Mouse (Mus musculus) heart, embryonic 16.5 days (tissue): ENCODE measurements at regions not wholly inside any gene's neighbourhood (a gene's known extent, or its start where the extent isn't known, plus 50 kb on each side); places are given as distances from the start of the nearest gene placed in this dataset.

Experiments used
- ATAC-seq: fragments of 200-750 bp; cut with Nextera tagmentation; replicated peaks from 2 replicates; pipeline ENCODE4 v1.8.0; 2017; ENCODE audit warnings: moderate number of reproducible peaks; ENCODE audit not compliant: insufficient read depth, low FRiP score; ENCODE audit errors: extremely low read depth
- H3K27ac ChIP-seq: fragments of 300-500 bp; sonication (generic); 2 replicates; pipeline ENCODE4 v1.5.1; 2014; ENCODE audit warnings: mild to moderate bottlenecking, low read length, control low read depth, moderate library complexity
- H3K27me3 ChIP-seq: fragments of 300-500 bp; sonication (generic); 2 replicates; pipeline ENCODE4 v1.6.1; 2014; ENCODE audit warnings: low read length, mixed read lengths; ENCODE audit not compliant: control insufficient read depth, insufficient read depth
- H3K36me3 ChIP-seq: fragments of 300-500 bp; sonication (generic); 2 replicates; pipeline ENCODE4 v1.6.1; 2014; ENCODE audit not compliant: control insufficient read depth, insufficient read depth
- H3K4me1 ChIP-seq: fragments of 300-500 bp; sonication (generic); 2 replicates; pipeline ENCODE4 v1.6.1; 2014; ENCODE audit warnings: low read length, mixed read lengths; ENCODE audit not compliant: control insufficient read depth, insufficient read depth
- H3K4me2 ChIP-seq: fragments of 300-500 bp; sonication (generic); 2 replicates; pipeline ENCODE4 v1.6.1; 2014; ENCODE audit warnings: low read depth, mild to moderate bottlenecking, control low read depth, low read length
- H3K4me3 ChIP-seq: fragments of 300-500 bp; sonication (generic); 2 replicates; pipeline ENCODE4 v1.5.1; 2014; ENCODE audit warnings: mild to moderate bottlenecking, control low read depth, low read length
- H3K9ac ChIP-seq: fragments of 300-500 bp; sonication (generic); 2 replicates; pipeline ENCODE4 v1.6.1; 2014; ENCODE audit warnings: low read length, control low read depth
- H3K9me3 ChIP-seq: fragments of 300-500 bp; sonication (generic); replicated peaks from 2 replicates; pipeline ENCODE4 v1.6.1; 2016; ENCODE audit warnings: low read length; ENCODE audit not compliant: control insufficient read depth
- WGBS: fragments of 180-500 bp; shearing (Covaris S2); extraction: QIAGEN DNeasy Blood & Tissue Kit; methylation state at CpG from one replicate; pipeline ENCODE4 v1.1.7; 2014; 5-methylcytosine and 5-hydroxymethylcytosine counted together

DNA sequence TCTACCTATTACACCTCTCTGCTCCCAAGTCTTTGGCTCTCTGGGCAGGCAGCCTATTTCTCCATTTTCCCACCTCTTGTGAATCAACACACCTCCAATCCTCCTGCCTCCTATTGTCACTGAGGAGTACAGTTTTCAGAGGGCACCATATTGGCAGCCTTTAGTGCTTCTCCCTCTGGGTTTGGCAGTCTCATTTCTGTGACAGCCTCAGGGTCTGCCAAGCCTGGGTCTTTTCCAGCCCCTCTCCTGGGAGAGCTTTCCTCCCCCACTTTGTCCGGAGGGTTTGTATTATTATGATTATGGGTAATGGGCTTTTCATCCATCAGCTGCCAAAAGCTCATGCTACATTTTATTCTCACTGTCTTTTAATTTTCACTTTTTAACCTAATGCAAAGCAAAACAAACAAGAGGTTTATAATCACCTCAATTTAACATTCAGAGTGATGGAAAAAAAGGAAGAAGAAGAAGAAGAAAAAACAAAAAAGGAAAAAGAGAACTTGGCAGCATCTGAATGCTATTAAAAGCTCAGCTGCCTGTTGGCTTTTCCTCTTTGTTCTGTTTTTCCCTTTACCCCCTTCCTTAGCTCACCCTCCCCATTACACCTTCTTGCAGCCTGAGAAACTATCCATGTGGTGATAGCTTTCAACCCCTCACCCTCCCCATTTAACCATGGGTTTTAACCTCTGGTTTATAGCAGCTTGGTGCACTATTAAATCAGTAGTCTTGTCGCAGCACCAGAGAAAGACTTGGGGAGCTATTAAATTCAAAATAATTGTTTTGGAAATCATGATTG is 790.5 kb upstream of the Cdh8 start:
- ATAC-seq: no peak
- Histone ChIP-seq H3K4me2 (no peak overlapping the region), H3K27ac (no peak overlapping the region), H3K27me3 (no peaks in the 10 kb centered on the region), H3K4me1 (no peaks in the 10 kb centered on the region), H3K36me3 (no peaks in the 10 kb centered on the region), H3K4me3 (no peak overlapping the region), H3K9ac (no peak overlapping the region), H3K9me3 (no peaks in the 10 kb centered on the region)
- WGBS: 70% methylated on average over 2 of the region's 2 CpGs

DNA sequence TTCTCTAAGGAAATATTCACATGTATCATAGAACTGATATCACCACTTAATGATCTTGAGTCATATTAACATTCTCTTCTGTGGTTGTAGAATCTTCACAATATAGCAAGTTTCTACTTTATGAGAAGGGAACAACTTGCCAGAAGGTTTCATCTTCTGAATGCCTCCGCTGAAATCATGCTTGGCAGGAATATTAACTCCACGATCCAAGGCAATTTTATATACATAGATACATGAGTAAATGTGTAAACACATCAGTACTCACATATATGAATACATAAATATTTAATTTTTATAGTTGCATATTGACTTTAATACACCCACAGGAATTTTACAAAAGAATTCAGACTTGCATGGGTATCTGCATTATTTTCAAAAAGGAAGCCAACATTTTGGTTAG is 777.0 kb upstream of the Cdh8 start:
- Histone ChIP-seq H3K4me1 (no peaks in the 10 kb centered on the region), H3K4me3 (no peak overlapping the region), H3K27me3 (no peaks in the 10 kb centered on the region), H3K9me3 (0 out of 2 replicates have a peak, but pooled peaks cover 2% of the 10 kb centered on the region), H3K4me2 (no peak overlapping the region), H3K27ac (no peak overlapping the region), H3K9ac (no peak overlapping the region), H3K36me3 (no peaks in the 10 kb centered on the region)
- ATAC-seq: no peak
- WGBS: 76% methylated on average over 2 of the region's 2 CpGs

- Histone ChIP-seq H3K27me3 (no peaks in the 10 kb centered on the region), H3K9me3 (no peaks in the 10 kb centered on the region), H3K4me1 (no peaks in the 10 kb centered on the region), H3K4me3 (no peak overlapping the region), H3K4me2 (no peak overlapping the region), H3K36me3 (no peaks in the 10 kb centered on the region), H3K9ac (no peak overlapping the region), H3K27ac (no peak overlapping the region)
- no peak for ATAC-seq
- WGBS: 64% methylated on average over 2 of the region's 2 CpGs
Measured at GRCm38 (mm10) chr8:100190698-100191097, 774.4 kb upstream of the Cdh8 start.

- Histone ChIP-seq H3K9me3 (no peaks in the 10 kb centered on the region), H3K4me1 (no peaks in the 10 kb centered on the region), H3K4me2 (no peak overlapping the region), H3K36me3 (no peaks in the 10 kb centered on the region), H3K9ac (no peak overlapping the region), H3K27ac (no peak overlapping the region), H3K4me3 (no peak overlapping the region), H3K27me3 (no peaks in the 10 kb centered on the region)
- 74% methylated on average over 3 of the region's 3 CpGs for WGBS
- ATAC-seq: no peak
Measured at GRCm38 (mm10) chr8:100187976-100188375, 771.7 kb upstream of the Cdh8 start.

- no peak overlapping the region for H3K4me2 ChIP-seq
- H3K9ac ChIP-seq: no peak overlapping the region
- no peaks in the 10 kb centered on the region for H3K9me3 ChIP-seq
- 58% methylated on average over 1 of the region's 1 CpGs for WGBS
- no peaks in the 10 kb centered on the region for H3K36me3 ChIP-seq
- H3K27ac ChIP-seq: no peak overlapping the region
- H3K27me3 ChIP-seq: no peaks in the 10 kb centered on the region
- no peaks in the 10 kb centered on the region for H3K4me1 ChIP-seq
- H3K4me3 ChIP-seq: no peak overlapping the region
- no peak for ATAC-seq
Measured at GRCm38 (mm10) chr8:100176502-100176901, 760.2 kb upstream of the Cdh8 start.

GRCm38 (mm10) chr8:100145411-100145810 is 729.1 kb upstream of the Cdh8 start:
- no peaks in the 10 kb centered on the region for H3K9me3 ChIP-seq
- WGBS: 84% methylated on average over 1 of the region's 1 CpGs
- no peak for ATAC-seq

DNA sequence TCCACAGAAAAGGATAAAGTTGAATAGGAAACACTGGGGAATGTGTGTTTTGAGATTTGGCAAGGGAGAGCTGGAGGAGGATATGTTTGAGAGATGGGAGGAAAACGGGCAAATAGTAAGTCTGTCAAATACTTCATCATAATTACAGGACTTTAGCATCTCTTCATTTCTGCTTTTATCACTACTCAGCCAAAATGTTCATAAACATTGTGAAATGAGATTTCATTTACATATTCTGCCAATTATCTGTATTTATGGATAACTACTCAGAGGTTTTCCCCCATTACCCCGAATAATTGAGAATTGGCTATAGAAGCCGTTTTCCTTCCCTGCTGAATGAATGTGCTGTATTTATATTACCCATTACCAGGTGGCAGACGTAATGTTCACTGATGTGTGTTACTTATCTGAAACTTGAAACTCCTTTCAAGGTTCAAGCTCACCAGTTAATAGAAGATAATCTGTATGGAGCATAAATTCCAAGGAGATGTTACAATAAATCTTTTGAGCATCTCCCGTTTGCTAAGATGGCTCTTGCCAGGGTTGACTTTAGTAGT is 727.9 kb upstream of the Cdh8 start:
- no peaks in the 10 kb centered on the region for H3K36me3 ChIP-seq
- H3K27me3 ChIP-seq: no peaks in the 10 kb centered on the region
- no peaks in the 10 kb centered on the region for H3K9me3 ChIP-seq
- no peak overlapping the region for H3K9ac ChIP-seq
- no peaks in the 10 kb centered on the region for H3K4me1 ChIP-seq
- H3K4me3 ChIP-seq: no peak overlapping the region
- H3K4me2 ChIP-seq: no peak overlapping the region
- no peak for ATAC-seq
- H3K27ac ChIP-seq: no peak overlapping the region
- WGBS: 66% methylated on average over 5 of the region's 5 CpGs

More at GRCm38 (mm10) chr8:100145411-100145810, 729.1 kb upstream of the Cdh8 start:
- Histone ChIP-seq H3K9ac (no peak overlapping the region), H3K4me3 (no peak overlapping the region), H3K27me3 (no peaks in the 10 kb centered on the region), H3K4me2 (no peak overlapping the region), H3K27ac (no peak overlapping the region), H3K4me1 (no peaks in the 10 kb centered on the region), H3K36me3 (no peaks in the 10 kb centered on the region)

DNA sequence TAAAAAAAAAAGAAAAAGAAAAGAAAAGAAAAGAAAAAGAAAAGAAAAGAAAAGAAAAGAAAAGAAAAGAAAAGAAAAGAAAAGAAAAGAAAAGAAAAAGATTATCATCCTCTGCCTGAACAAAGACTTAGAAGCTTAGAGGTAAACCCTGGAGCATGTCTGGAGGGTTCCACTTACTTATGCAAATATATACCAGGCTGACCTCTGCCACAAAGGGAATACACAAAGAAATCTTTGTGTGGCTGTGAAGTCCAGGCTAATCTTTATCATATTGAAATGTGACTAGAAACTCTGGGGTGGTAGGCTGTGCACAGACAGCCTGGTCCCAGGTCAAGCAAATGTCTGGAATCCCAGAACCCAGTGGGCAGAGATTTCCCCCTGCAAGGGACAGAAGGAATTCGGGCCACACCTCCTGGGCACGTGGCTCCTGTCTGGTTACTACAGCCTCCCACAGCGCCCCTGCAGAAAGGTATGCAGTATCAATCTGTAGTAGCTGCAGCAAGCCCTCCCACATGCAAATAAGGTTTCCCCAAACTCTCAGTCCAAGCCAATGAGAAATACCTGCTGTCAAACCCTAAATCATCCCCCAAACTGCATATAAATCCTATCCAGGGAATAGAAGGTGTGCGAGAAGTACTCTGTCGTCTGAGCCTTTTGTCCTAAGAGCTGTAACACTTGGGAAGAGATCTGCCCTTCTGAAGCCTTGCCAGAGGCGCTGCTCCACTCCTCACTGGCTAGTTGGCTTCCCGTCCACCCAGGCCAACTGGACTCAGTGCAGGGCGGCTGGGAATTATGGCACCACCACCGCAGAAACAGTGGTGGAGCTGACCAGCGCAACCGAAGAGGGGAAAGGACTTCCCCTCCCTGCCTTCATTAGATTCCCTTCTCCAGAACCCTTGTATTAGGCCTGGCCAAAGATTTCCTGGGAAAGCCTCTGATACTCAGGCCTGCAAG is 688.4 kb upstream of the Cdh8 start:
- no peak overlapping the region for H3K9ac ChIP-seq
- no peaks in the 10 kb centered on the region for H3K36me3 ChIP-seq
- no peak for ATAC-seq
- WGBS: 54% methylated on average over 11 of the region's 11 CpGs
- H3K27me3 ChIP-seq: no peaks in the 10 kb centered on the region
- no peak overlapping the region for H3K27ac ChIP-seq
- no peaks in the 10 kb centered on the region for H3K9me3 ChIP-seq
- H3K4me3 ChIP-seq: no peak overlapping the region
- no peak overlapping the region for H3K4me2 ChIP-seq
- no peaks in the 10 kb centered on the region for H3K4me1 ChIP-seq

- no peak for ATAC-seq
- Histone ChIP-seq H3K27ac (no peak overlapping the region), H3K27me3 (no peaks in the 10 kb centered on the region), H3K9me3 (no peaks in the 10 kb centered on the region), H3K4me1 (no peaks in the 10 kb centered on the region), H3K9ac (no peak overlapping the region), H3K4me3 (no peak overlapping the region), H3K4me2 (no peak overlapping the region), H3K36me3 (no peaks in the 10 kb centered on the region)
- WGBS: 68% methylated on average over 2 of the region's 2 CpGs
Measured at GRCm38 (mm10) chr8:100101957-100102356, 685.7 kb upstream of the Cdh8 start.
